Mouse (Mus musculus) thymus, adult 2 months (tissue): ENCODE results near the gene Lrriq4. TPM values are rescaled to one million over a fixed set of nuclear protein-coding genes. Genes with fewer than 3 reads are reported as not detected.

Experiments
- DNase-seq: peaks from one replicate; pipeline ENCODE4 v3.0.0; 2021
- H3K27ac ChIP-seq: fragments of 200-500 bp; 2 replicates; pipeline ENCODE4 v1.5.1; 2012; ENCODE audit warnings: low read length, control low read depth; ENCODE audit not compliant: control insufficient read depth, insufficient read depth
- H3K27me3 ChIP-seq: fragments of 200-500 bp; 2 replicates; pipeline ENCODE4 v1.6.1; 2012; ENCODE audit warnings: mild to moderate bottlenecking, low read length, moderate library complexity, mixed read lengths; ENCODE audit not compliant: control insufficient read depth, insufficient read depth
- H3K36me3 ChIP-seq: fragments of 200-500 bp; 2 replicates; pipeline ENCODE4 v1.6.1; 2012; ENCODE audit warnings: mild to moderate bottlenecking, low read length, moderate library complexity; ENCODE audit not compliant: control insufficient read depth, insufficient read depth
- H3K4me1 ChIP-seq: fragments of 200-500 bp; replicated peaks from 2 replicates; pipeline ENCODE4 v1.6.1; 2012; ENCODE audit warnings: low read length; ENCODE audit not compliant: control insufficient read depth, insufficient read depth
- H3K4me3 ChIP-seq: fragments of 200-500 bp; 2 replicates; pipeline ENCODE4 v1.5.1; 2012; ENCODE audit warnings: mild to moderate bottlenecking, low read length, control low read depth, moderate library complexity; ENCODE audit not compliant: control insufficient read depth, insufficient read depth
- CTCF ChIP-seq: fragments of 200-500 bp; IDR thresholded peaks from 2 replicates; pipeline ENCODE4 v1.5.1; 2012; ENCODE audit warnings: mild to moderate bottlenecking, control low read depth, low read length, moderate library complexity, borderline replicate concordance; ENCODE audit not compliant: control insufficient read depth, poor library complexity, insufficient read depth; ENCODE audit errors: extremely low read depth
- POLR2A ChIP-seq: fragments of 200-500 bp; IDR thresholded peaks from 2 replicates; pipeline ENCODE4 v1.6.1; 2012; ENCODE audit warnings: mild to moderate bottlenecking, low read length, control low read depth, moderate library complexity; ENCODE audit not compliant: control insufficient read depth, poor library complexity, insufficient read depth; ENCODE audit errors: extremely low read depth
- WGBS: fragments of 180-500 bp; shearing (Covaris S2); methylation state at CpG from one replicate; pipeline ENCODE4 v1.1.7; 2018; 5-methylcytosine and 5-hydroxymethylcytosine counted together
- polyA plus RNA-seq: library from polyadenylated mRNA; depleted of rRNA; stranded (reverse); fragments of >200 nt; gene quantifications from 2 replicates; pipeline ENCODE4 v1.2.3, GENCODE M21; 2012

Gene Lrriq4
- polyA plus RNA-seq, 1 experiment: not detected

DNA sequence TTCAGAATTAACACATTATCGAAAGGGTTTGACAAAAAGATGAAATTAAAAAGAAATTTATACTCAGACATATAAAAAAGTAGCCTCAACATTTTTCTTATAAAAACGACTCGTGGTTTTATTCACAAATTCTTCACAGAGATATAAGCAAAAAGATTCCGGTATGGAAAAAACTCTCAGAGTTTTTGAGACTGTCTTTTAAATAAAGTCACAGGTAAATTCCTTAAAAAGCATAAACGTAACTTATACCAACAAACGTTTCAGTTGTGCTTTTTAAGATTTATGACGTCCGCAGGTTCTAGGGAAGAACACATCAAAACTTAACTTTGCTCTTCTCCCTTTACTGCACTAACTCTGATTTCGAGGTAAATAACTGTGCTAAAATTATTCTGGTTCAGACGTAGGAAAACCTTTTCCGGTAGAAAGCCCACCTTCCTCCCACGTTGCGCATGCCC lies 42.7 kb upstream of the Lrriq4 start:
- peaks cover 11% of the 10 kb centered on the region for H3K4me1 ChIP-seq
- under 1% methylated on average over 13 of the region's 13 CpGs for WGBS
- DNase-seq: no peak
- no peaks in the 10 kb centered on the region for H3K36me3 ChIP-seq
- H3K27ac ChIP-seq: peak overlapping the region; percentile 82
- TF ChIP-seq POLR2A: no peak
- no peak for TF ChIP-seq CTCF
- no peaks in the 10 kb centered on the region for H3K27me3 ChIP-seq
- H3K4me3 ChIP-seq: peak overlapping the region; percentile 81

DNA sequence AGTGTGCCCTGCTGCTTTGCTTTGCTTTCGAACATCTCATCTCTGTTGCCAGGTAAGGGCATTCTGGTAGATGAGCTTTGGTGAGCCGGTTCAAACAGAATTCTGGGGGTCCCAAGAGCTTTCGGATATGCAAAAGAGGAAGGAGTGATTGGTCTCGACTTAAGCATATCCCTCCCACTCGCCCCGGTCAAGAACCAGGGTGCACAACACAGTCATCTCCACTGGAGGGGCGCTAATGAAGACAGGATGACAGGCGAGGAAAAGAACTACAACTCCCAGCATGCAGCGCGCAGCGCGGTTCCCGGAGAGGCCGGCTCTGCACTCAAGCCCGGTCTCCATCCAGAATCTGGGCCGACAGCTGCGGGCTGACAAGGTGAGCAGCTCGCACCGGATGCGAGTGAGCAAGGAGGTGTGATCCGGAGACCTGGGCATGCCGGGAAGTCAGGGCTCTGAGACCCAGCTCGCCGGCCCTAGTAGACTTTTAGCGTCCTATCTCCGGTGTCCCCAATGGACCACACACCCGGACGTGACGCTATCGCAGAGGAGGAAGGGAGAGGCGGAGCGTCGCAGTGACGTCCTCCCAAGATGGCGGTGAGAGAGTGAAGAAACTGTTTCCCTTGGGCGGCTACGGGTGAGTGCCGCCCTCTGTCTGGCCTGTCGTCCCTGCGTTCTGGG lies 42.1 kb upstream of the Lrriq4 start, which contains the start of gene Mynn:
Mynn (plus strand) TSS at position 1 of the 675 bp plus-strand sequence.
- peak; percentile 97 for DNase-seq
- Histone ChIP-seq H3K36me3 (peaks cover 2% of the 10 kb centered on the region), H3K27ac (peak within 1 kb of the TSS; percentile 82), H3K4me1 (peaks cover 11% of the 10 kb centered on the region), H3K4me3 (peak within 1 kb of the TSS; percentile 81), H3K27me3 (no peaks in the 10 kb centered on the region)
- WGBS: under 1% methylated on average over 40 of the region's 40 CpGs
- peak; percentile 61; the same call in 1 of the 2 replicates for TF ChIP-seq POLR2A
- no peak; the same call in 1 of the 2 replicates for TF ChIP-seq CTCF

DNA sequence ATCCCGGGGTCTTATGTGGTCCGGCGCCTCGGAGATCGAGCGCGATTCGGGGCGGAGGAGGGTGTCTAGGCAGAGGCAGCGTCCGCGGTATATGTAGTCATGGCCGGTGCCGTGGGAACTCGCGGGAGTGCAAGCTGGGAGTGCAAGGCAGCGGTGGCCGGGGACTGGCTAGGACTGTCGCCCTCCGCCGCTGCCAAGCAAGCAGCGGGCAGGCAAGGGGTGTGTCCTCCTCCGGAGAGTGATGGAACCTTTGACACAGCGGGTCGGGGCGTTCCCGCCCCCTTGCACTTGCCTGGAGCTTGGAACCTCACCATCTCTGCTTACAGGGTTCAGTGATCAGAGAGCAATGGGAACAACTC lies 41.6 kb upstream of the Lrriq4 start:
- WGBS: under 1% methylated on average over 27 of the region's 27 CpGs
- DNase-seq: no peak

DNA sequence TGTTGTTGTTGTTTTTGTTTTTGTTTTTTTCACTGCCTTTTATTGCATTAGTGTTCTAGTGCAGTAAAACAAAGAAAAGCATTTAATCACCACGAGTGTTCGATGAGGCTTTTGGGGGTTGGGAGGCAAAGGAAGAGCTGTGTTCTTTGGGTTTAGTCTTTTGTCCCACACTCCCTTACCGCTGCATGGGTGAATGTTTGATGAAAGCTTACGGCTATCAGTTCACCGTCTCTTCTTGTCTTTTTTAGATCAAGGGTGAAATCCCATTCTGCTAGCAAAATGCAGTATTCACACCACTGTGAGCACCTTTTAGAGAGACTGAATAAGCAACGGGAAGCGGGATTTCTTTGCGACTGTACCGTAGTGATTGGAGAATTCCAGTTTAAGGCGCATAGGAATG lies 41.1 kb upstream of the Lrriq4 start:
- TF ChIP-seq POLR2A (no peak), CTCF (no peak)
- Histone ChIP-seq H3K4me1 (peaks cover 11% of the 10 kb centered on the region), H3K36me3 (peaks cover 9% of the 10 kb centered on the region), H3K4me3 (no peak overlapping the region), H3K27me3 (no peaks in the 10 kb centered on the region), H3K27ac (no peak overlapping the region)
- WGBS: 62% methylated on average over 10 of the region's 10 CpGs
- DNase-seq: no peak

More for the DNA sequence above, 41.6 kb upstream of the Lrriq4 start:
- peak overlapping the region; percentile 81 for H3K4me3 ChIP-seq
- peak overlapping the region; percentile 82 for H3K27ac ChIP-seq
- no peak for TF ChIP-seq POLR2A
- H3K4me1 ChIP-seq: peaks cover 11% of the 10 kb centered on the region
- peaks cover 7% of the 10 kb centered on the region for H3K36me3 ChIP-seq
- no peaks in the 10 kb centered on the region for H3K27me3 ChIP-seq

DNA sequence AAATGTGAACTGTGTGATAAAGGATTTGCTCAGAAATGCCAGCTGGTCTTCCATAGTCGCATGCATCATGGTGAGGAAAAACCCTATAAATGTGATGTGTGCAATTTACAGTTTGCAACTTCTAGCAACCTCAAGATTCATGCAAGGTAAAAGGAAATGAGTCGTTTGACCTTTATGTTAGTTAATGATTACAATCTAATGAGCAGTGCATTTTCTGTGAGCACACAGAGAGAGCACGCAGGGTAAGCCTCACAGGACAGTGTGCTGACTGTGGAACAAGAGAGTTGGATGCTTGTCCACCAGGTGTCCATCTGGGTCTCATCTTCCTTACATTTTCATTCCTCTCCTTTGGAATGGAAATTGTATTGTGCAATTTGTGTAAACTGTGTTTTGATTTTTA lies 35.3 kb upstream of the Lrriq4 start:
- WGBS: 95% methylated on average over 3 of the region's 3 CpGs
- Histone ChIP-seq H3K4me3 (no peak overlapping the region), H3K4me1 (peaks cover 4% of the 10 kb centered on the region), H3K27me3 (no peaks in the 10 kb centered on the region), H3K27ac (no peak overlapping the region), H3K36me3 (peaks cover 41% of the 10 kb centered on the region)
- no peak for TF ChIP-seq POLR2A
- no peak for TF ChIP-seq CTCF
- DNase-seq: no peak

GRCm38 (mm10) chr3:30610930-30611329 lies 33.4 kb upstream of the Lrriq4 start:
- 54% methylated on average over 4 of the region's 4 CpGs for WGBS
- H3K4me1 ChIP-seq: peaks cover 4% of the 10 kb centered on the region
- peak; percentile 32 for DNase-seq
- no peak for TF ChIP-seq POLR2A
- no peak for TF ChIP-seq CTCF
- H3K4me3 ChIP-seq: no peak overlapping the region
- no peak overlapping the region for H3K27ac ChIP-seq
- no peaks in the 10 kb centered on the region for H3K27me3 ChIP-seq
- peaks cover 53% of the 10 kb centered on the region for H3K36me3 ChIP-seq

DNA sequence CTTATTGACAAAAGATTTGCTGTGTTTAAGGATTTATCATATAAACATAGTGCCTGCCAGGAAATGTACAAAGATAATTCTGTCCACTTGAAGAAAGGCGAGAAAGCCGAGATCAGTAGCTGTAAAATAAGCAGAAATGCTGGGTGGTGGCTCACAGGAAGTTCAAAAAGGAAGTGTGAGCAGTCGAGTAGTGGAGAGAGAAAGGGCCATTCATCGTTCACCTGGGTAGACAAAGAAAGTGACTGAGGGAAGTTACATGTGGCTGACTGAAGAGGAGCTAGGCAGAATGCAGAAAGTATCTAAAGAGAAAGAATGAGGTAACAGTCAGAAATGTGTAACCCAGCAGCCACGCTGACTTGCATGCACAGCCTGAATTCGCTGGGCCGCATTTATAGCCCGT lies 24.2 kb upstream of the Lrriq4 start:
- Histone ChIP-seq H3K27ac (no peak overlapping the region), H3K4me3 (no peak overlapping the region), H3K36me3 (peaks cover 26% of the 10 kb centered on the region), H3K4me1 (no peaks in the 10 kb centered on the region), H3K27me3 (no peaks in the 10 kb centered on the region)
- WGBS: 57% methylated on average over 8 of the region's 8 CpGs
- TF ChIP-seq CTCF: no peak
- no peak for TF ChIP-seq POLR2A
- DNase-seq: no peak
